Mouse (Mus musculus) C2C12 (cell line): Measurements from ENCODE around the gene Ccr7. TPM values are rescaled to one million over a fixed set of nuclear protein-coding genes. Genes with fewer than 3 reads are reported as not detected.

Experiments
- H3K27me3 ChIP-seq: one replicate; pipeline ENCODE4 v1.6.1; 2011; ENCODE audit not compliant: control insufficient read depth, insufficient read depth, insufficient read length
- H3K36me3 ChIP-seq: one replicate; pipeline ENCODE4 v1.6.1; 2011; ENCODE audit not compliant: control insufficient read depth, insufficient read depth
- H3K4me3 ChIP-seq: one replicate; pipeline ENCODE4 v1.5.1; 2011; ENCODE audit warnings: mild to moderate bottlenecking, control low read depth; ENCODE audit not compliant: poor library complexity, insufficient read depth, severe bottlenecking
- H3K79me2 ChIP-seq: one replicate; pipeline ENCODE4 v1.6.1; 2011; ENCODE audit not compliant: control insufficient read depth, insufficient read depth
- H3K79me3 ChIP-seq: one replicate; pipeline ENCODE4 v1.6.1; 2011; ENCODE audit warnings: low read depth, control low read depth
- H3ac ChIP-seq: one replicate; pipeline ENCODE3; 2011; ENCODE audit warnings: low read depth; ENCODE audit not compliant: control insufficient read depth, insufficient read length
- CEBPB ChIP-seq: IDR thresholded peaks from one replicate; pipeline ENCODE4 v1.6.1; 2011; ENCODE audit warnings: low read depth, mild to moderate bottlenecking, control low read depth, moderate library complexity
- CTCF ChIP-seq: IDR thresholded peaks from one replicate; pipeline ENCODE4 v1.5.1; 2011; ENCODE audit not compliant: control insufficient read depth, insufficient read depth, insufficient read length
- FOSL1 ChIP-seq: IDR thresholded peaks from one replicate; pipeline ENCODE4 v1.8.0; 2011; ENCODE audit warnings: mild to moderate bottlenecking, low read length; ENCODE audit not compliant: poor library complexity, insufficient read depth, severe bottlenecking
- MAX ChIP-seq: IDR thresholded peaks from one replicate; pipeline ENCODE4 v1.6.1; 2011; ENCODE audit warnings: mild to moderate bottlenecking, control low read depth
- MYOD1 ChIP-seq: IDR thresholded peaks from one replicate; pipeline ENCODE4 v1.6.1; 2011; ENCODE audit warnings: low read depth; ENCODE audit not compliant: control insufficient read depth, insufficient read length
- MYOG ChIP-seq: IDR thresholded peaks from one replicate; pipeline ENCODE4 v1.6.1; 2011; ENCODE audit not compliant: control insufficient read depth, insufficient read length; ENCODE audit errors: extremely low read depth
- USF1 ChIP-seq: IDR thresholded peaks from one replicate; pipeline ENCODE4 v1.6.1; 2011; ENCODE audit warnings: low read depth, mild to moderate bottlenecking, control low read depth, moderate library complexity
- polyA plus RNA-seq: library from polyadenylated mRNA; unstranded; fragments of >200 nt; fragmentation: generic; extraction: Trizol; gene quantifications from one replicate; pipeline ENCODE4 v1.2.1, GENCODE M21; 2012; ENCODE audit warnings: missing spikeins

Ccr7 gene
- polyA plus RNA-seq, 1 experiment: 0.02 TPM

GRCm38 (mm10) chr11:99136961-99137360 lies 17.9 kb downstream of the Ccr7 start:
- Histone ChIP-seq H3K4me3 (no peak overlapping the region), H3K36me3 (no peaks in the 10 kb centered on the region), H3K79me2 (no peaks in the 10 kb centered on the region)

DNA sequence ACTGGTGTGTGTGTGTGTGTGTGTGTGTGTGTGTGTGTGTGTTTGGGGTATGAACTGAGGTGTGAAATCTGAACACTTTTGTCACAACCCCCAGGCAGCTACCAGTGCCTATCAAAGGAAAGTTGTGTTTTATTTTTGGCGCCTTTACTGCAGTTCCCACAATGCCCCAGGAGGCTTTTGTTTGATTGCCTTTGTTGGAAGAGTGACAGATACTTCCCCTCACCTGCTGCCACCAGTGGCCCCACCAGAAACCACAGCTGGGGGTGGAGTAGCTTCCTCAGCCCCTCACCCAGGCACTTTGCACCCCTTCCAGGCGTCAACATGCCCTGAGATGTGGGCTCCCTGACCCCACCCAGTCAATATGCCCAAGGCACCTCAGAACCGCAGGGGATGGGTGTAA lies 18.5 kb downstream of the Ccr7 start:
- Histone ChIP-seq H3K27me3 (no peaks in the 10 kb centered on the region), H3K79me2 (no peaks in the 10 kb centered on the region), H3K79me3 (no peaks in the 10 kb centered on the region), H3K36me3 (no peaks in the 10 kb centered on the region), H3ac (no peak overlapping the region), H3K4me3 (no peak overlapping the region)
- TF ChIP-seq MAX (no peak), MYOG (no peak), FOSL1 (no peak), USF1 (no peak), MYOD1 (no peak), CTCF (no peak), CEBPB (no peak)

More at GRCm38 (mm10) chr11:99136961-99137360, 17.9 kb downstream of the Ccr7 start:
- TF ChIP-seq CEBPB (no peak), MAX (no peak), CTCF (no peak), FOSL1 (no peak), MYOD1 (no peak), USF1 (no peak), MYOG (no peak)
- H3K79me3 ChIP-seq: no peaks in the 10 kb centered on the region
- H3ac ChIP-seq: no peak overlapping the region
- H3K27me3 ChIP-seq: no peaks in the 10 kb centered on the region

GRCm38 (mm10) chr11:99135047-99135440 lies 19.8 kb downstream of the Ccr7 start:
- no peaks in the 10 kb centered on the region for H3K79me2 ChIP-seq
- H3K79me3 ChIP-seq: no peaks in the 10 kb centered on the region
- no peaks in the 10 kb centered on the region for H3K27me3 ChIP-seq
- H3K36me3 ChIP-seq: no peaks in the 10 kb centered on the region
- H3ac ChIP-seq: no peak overlapping the region
- no peak for TF ChIP-seq USF1
- TF ChIP-seq CTCF: no peak
- TF ChIP-seq MYOG: no peak
- no peak for TF ChIP-seq MAX
- TF ChIP-seq CEBPB: no peak
- TF ChIP-seq MYOD1: no peak
- no peak for TF ChIP-seq FOSL1
- no peak overlapping the region for H3K4me3 ChIP-seq

DNA sequence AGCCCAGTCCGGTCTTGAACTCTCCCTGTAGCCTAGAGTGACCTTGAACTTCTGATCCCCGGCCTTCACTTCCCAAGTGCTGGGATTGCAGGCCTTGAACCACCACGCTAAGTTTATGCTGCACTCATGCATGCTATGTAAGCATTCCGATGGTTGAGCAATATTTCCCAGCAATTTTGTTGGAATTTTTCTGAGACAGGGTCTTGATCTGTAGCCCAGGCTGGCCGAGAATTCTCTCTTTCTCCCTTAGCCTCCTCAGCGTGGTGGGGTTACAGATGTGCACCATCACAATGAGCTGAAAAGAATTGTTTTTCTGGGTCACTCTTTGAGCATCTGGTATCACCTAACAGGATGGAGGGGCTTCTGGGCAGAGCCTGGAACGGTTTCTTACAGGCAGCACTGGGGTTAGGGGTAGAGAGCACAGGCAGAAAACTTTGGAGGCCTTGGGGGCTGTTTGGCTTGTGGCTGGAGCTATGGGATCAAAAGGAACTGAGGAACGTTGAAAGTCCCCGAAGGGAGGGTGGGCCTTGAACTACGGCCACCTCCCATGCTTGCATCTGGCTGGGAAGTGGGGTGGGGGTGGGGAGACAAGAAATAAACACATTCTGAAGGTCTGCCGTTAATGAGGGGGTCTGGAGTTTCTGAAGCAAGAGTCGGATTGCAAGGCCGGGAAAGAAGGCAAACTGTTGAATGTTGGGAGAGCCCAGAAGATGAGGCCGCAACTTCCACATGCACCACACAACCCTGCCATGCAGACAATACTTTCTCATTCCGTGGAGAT lies 20.4 kb downstream of the Ccr7 start:
- Histone ChIP-seq H3K27me3 (no peaks in the 10 kb centered on the region), H3K79me2 (no peaks in the 10 kb centered on the region), H3K36me3 (no peaks in the 10 kb centered on the region), H3K4me3 (no peak overlapping the region), H3ac (no peak overlapping the region), H3K79me3 (no peaks in the 10 kb centered on the region)
- TF ChIP-seq MYOD1 (no peak), FOSL1 (no peak), CTCF (no peak), MAX (no peak), USF1 (no peak), CEBPB (no peak), MYOG (no peak)

DNA sequence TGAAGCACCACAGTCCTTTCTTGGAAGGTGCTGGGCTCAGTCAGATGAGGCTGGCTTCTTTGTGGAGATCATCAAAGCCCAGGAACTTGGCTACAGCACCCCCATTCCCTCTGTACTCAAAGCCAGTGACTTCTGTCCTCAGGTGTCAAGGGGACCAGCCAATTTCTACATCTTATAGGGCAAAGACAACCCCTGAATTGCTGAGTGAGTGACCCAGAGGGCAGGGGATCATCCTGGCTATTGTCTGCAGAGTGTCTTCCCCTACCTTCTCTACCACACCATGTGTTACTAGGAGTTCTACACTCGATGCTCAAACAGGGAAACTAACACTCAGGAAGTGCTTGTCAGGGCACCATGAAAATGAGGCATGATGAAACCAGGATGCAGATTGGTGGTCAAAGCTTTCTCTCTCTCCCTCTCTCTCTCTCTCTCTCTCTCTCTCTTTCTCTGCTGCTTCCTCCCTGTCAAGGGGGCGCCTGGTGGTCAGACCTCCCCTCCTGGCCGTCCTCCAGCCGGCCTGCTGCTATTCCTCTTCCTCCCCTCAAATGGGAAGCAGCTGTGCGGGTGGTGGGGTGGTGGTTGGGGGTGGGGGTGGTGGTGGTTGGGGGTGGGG lies 21.5 kb downstream of the Ccr7 start:
- Histone ChIP-seq H3K79me3 (no peaks in the 10 kb centered on the region), H3K79me2 (no peaks in the 10 kb centered on the region), H3ac (no peak overlapping the region), H3K4me3 (no peak overlapping the region), H3K36me3 (no peaks in the 10 kb centered on the region), H3K27me3 (no peaks in the 10 kb centered on the region)
- TF ChIP-seq MAX: no peak
- TF ChIP-seq CEBPB: no peak
- TF ChIP-seq MYOD1: no peak
- TF ChIP-seq FOSL1: no peak
- TF ChIP-seq MYOG: no peak
- TF ChIP-seq USF1: no peak
- no peak for TF ChIP-seq CTCF
